Mouse (Mus musculus): Measurements from ENCODE around the gene Rd3l. TPM values are rescaled to one million over a fixed set of nuclear protein-coding genes. Genes with fewer than 3 reads are reported as not detected.

Rd3l gene
- polyA plus RNA-seq, 1 experiment: not detected

GRCm38 (mm10) chr12:111936706-111937550 lies 44.2 kb downstream of the Rd3l start:
- peaks cover 6% of the 10 kb centered on the region; the same call in 1 of the 2 replicates for H3K4me1 ChIP-seq (ENCODE audit: control insufficient read depth, insufficient read depth, low read length)
- no peak overlapping the region for H3K4me3 ChIP-seq (ENCODE audit: control insufficient read depth, low read depth, low read length)
- no peak overlapping the region for H3K27ac ChIP-seq (ENCODE audit: control insufficient read depth, insufficient read depth, low read depth, low read length)

GRCm38 (mm10) chr12:111933971-111934370 lies 47.1 kb downstream of the Rd3l start:
- Histone ChIP-seq H3K36me3 (ENCODE audit: control insufficient read depth, insufficient read depth, low read length) (no peaks in the 10 kb centered on the region), H3K4me3 (ENCODE audit: control insufficient read depth, low read depth, low read length) (no peak overlapping the region), H3K4me1 (ENCODE audit: control insufficient read depth, insufficient read depth, low read length) (peaks cover 6% of the 10 kb centered on the region; the same call in 1 of the 2 replicates), H3K27me3 (ENCODE audit: control insufficient read depth, insufficient read depth, low read length) (no peaks in the 10 kb centered on the region), H3K27ac (ENCODE audit: control insufficient read depth, insufficient read depth, low read depth, low read length) (no peak overlapping the region)
- no peak for TF ChIP-seq POLR2A (IDR thresholded peaks at IDR 0.05; ENCODE audit: control insufficient read depth, low read depth, low read length)
- TF ChIP-seq CTCF (IDR thresholded peaks at IDR 0.05; ENCODE audit: control insufficient read depth, insufficient read depth, insufficient replicate concordance, low read depth, low read length): no peak

More at GRCm38 (mm10) chr12:111936706-111937550, 44.2 kb downstream of the Rd3l start:
- H3K36me3 ChIP-seq (ENCODE audit: control insufficient read depth, insufficient read depth, low read length): no peaks in the 10 kb centered on the region
- H3K27me3 ChIP-seq (ENCODE audit: control insufficient read depth, insufficient read depth, low read length): no peaks in the 10 kb centered on the region
- TF ChIP-seq CTCF (IDR thresholded peaks at IDR 0.05; ENCODE audit: control insufficient read depth, insufficient read depth, insufficient replicate concordance, low read depth, low read length): no peak
- no peak for TF ChIP-seq POLR2A (IDR thresholded peaks at IDR 0.05; ENCODE audit: control insufficient read depth, low read depth, low read length)

GRCm38 (mm10) chr12:111933032-111933704 lies 47.9 kb downstream of the Rd3l start:
- Histone ChIP-seq H3K27ac (ENCODE audit: control insufficient read depth, insufficient read depth, low read depth, low read length) (no peak overlapping the region), H3K27me3 (ENCODE audit: control insufficient read depth, insufficient read depth, low read length) (no peaks in the 10 kb centered on the region), H3K36me3 (ENCODE audit: control insufficient read depth, insufficient read depth, low read length) (no peaks in the 10 kb centered on the region), H3K4me1 (ENCODE audit: control insufficient read depth, insufficient read depth, low read length) (peaks cover 6% of the 10 kb centered on the region; the same call in 1 of the 2 replicates), H3K4me3 (ENCODE audit: control insufficient read depth, low read depth, low read length) (no peak overlapping the region)
- TF ChIP-seq POLR2A (IDR thresholded peaks at IDR 0.05; ENCODE audit: control insufficient read depth, low read depth, low read length) (no peak), CTCF (IDR thresholded peaks at IDR 0.05; ENCODE audit: control insufficient read depth, insufficient read depth, insufficient replicate concordance, low read depth, low read length) (no peak)

- no peak for TF ChIP-seq POLR2A (IDR thresholded peaks at IDR 0.05; ENCODE audit: control insufficient read depth, low read depth, low read length)
- no peak for TF ChIP-seq CTCF (IDR thresholded peaks at IDR 0.05; ENCODE audit: control insufficient read depth, insufficient read depth, insufficient replicate concordance, low read depth, low read length)
- Histone ChIP-seq H3K4me3 (ENCODE audit: control insufficient read depth, low read depth, low read length) (no peak overlapping the region), H3K36me3 (ENCODE audit: control insufficient read depth, insufficient read depth, low read length) (no peaks in the 10 kb centered on the region), H3K27me3 (ENCODE audit: control insufficient read depth, insufficient read depth, low read length) (no peaks in the 10 kb centered on the region), H3K27ac (ENCODE audit: control insufficient read depth, insufficient read depth, low read depth, low read length) (no peak overlapping the region), H3K4me1 (ENCODE audit: control insufficient read depth, insufficient read depth, low read length) (peaks cover 4% of the 10 kb centered on the region; the same call in 1 of the 2 replicates)
These were observed 48.6 kb downstream of the Rd3l start for GRCm38 (mm10) chr12:111932513-111932912.

- H3K4me1 ChIP-seq (ENCODE audit: control insufficient read depth, insufficient read depth, low read length): peaks cover 3% of the 10 kb centered on the region; the same call in 1 of the 2 replicates
- H3K27me3 ChIP-seq (ENCODE audit: control insufficient read depth, insufficient read depth, low read length): no peaks in the 10 kb centered on the region
- H3K36me3 ChIP-seq (ENCODE audit: control insufficient read depth, insufficient read depth, low read length): no peaks in the 10 kb centered on the region
- no peak overlapping the region for H3K4me3 ChIP-seq (ENCODE audit: control insufficient read depth, low read depth, low read length)
- TF ChIP-seq POLR2A (IDR thresholded peaks at IDR 0.05; ENCODE audit: control insufficient read depth, low read depth, low read length): no peak
- TF ChIP-seq CTCF (IDR thresholded peaks at IDR 0.05; ENCODE audit: control insufficient read depth, insufficient read depth, insufficient replicate concordance, low read depth, low read length): no peak
- no peak overlapping the region for H3K27ac ChIP-seq (ENCODE audit: control insufficient read depth, insufficient read depth, low read depth, low read length)
These were observed 49.6 kb downstream of the Rd3l start for GRCm38 (mm10) chr12:111931411-111932025.

Other genes with a start within 250 kb of the Rd3l start
- gene Klc1, start 222.5 kb downstream of the Rd3l start, polyA plus RNA-seq (2012; rRNA removed): 9.6 and 11.1 TPM in 2 replicates
- gene Xrcc3, start 167.4 kb downstream of the Rd3l start, polyA plus RNA-seq (2012; rRNA removed): 7.6 and 8.7 TPM in 2 replicates
- gene Zfyve21, start 167.1 kb downstream of the Rd3l start, polyA plus RNA-seq (2012; rRNA removed): 22.6 and 23.8 TPM in 2 replicates
- gene Ppp1r13b, start 73.2 kb downstream of the Rd3l start, polyA plus RNA-seq (2012; rRNA removed): 17.1 and 19.1 TPM in 2 replicates
- gene Atp5mpl, start 14.3 kb downstream of the Rd3l start, polyA plus RNA-seq (2012; rRNA removed): 83.3 and 94.8 TPM in 2 replicates
- 48.9 and 54.7 TPM in 2 replicates for gene Tdrd9, start 9.8 kb downstream of the Rd3l start, polyA plus RNA-seq (2012; rRNA removed)
- gene Aspg, start 125.4 kb upstream of the Rd3l start, polyA plus RNA-seq (2012; rRNA removed): 1.2 and 5.4 TPM in 2 replicates
- gene Kif26a, start 164.9 kb upstream of the Rd3l start, polyA plus RNA-seq (2012; rRNA removed): 0.98 and 1.1 TPM in 2 replicates